Mouse (Mus musculus) liver, postnatal 0 days (tissue): ENCODE measurements around the gene Cmc4. TPM values are rescaled to one million over a fixed set of nuclear protein-coding genes. Genes with fewer than 3 reads are reported as not detected.

Experiments used
- ATAC-seq: fragments of 200-750 bp; cut with Nextera tagmentation; 2 replicates; pipeline ENCODE4 v1.8.0; 2017; ENCODE audit warnings: mild to moderate bottlenecking, moderate library complexity
- DNase-seq: peaks from one replicate; pipeline ENCODE4 v3.0.0-alpha.2; 2016
- H3K27ac ChIP-seq: fragments of 300-500 bp; sonication (generic); 2 replicates; pipeline ENCODE4 v1.5.1; 2014; ENCODE audit warnings: antibody characterized with exemption, moderate library complexity, mild to moderate bottlenecking, low read depth
- H3K27me3 ChIP-seq: fragments of 300-500 bp; sonication (generic); 2 replicates; pipeline ENCODE4 v1.6.1; 2014; ENCODE audit warnings: low read length, control low read depth, mixed read lengths; ENCODE audit not compliant: insufficient read depth
- H3K36me3 ChIP-seq: fragments of 300-500 bp; sonication (generic); replicated peaks from 2 replicates; pipeline ENCODE4 v1.6.1; 2014; ENCODE audit warnings: mild to moderate bottlenecking, control low read depth, low read length, moderate library complexity, mixed read lengths; ENCODE audit not compliant: insufficient read depth
- H3K4me1 ChIP-seq: fragments of 300-500 bp; sonication (generic); 2 replicates; pipeline ENCODE4 v1.6.1; 2014; ENCODE audit warnings: antibody characterized with exemption, mild to moderate bottlenecking, control low read depth; ENCODE audit not compliant: insufficient read depth
- H3K4me2 ChIP-seq: fragments of 300-500 bp; sonication (generic); 2 replicates; pipeline ENCODE4 v1.6.1; 2014; ENCODE audit warnings: low read depth, mild to moderate bottlenecking, low read length, moderate library complexity, mixed read lengths
- H3K4me3 ChIP-seq: fragments of 300-500 bp; sonication (generic); 2 replicates; pipeline ENCODE4 v1.5.1; 2014; ENCODE audit warnings: low read depth, low read length
- H3K9ac ChIP-seq: fragments of 300-500 bp; sonication (generic); replicated peaks from 2 replicates; pipeline ENCODE4 v1.6.1; 2014; ENCODE audit warnings: mild to moderate bottlenecking, moderate library complexity
- H3K9me3 ChIP-seq: fragments of 300-500 bp; sonication (generic); 2 replicates; pipeline ENCODE4 v1.6.1; 2016; ENCODE audit warnings: mild to moderate bottlenecking, control low read depth, low read length, mixed read lengths
- CTCF ChIP-seq: sonication (generic); IDR thresholded peaks from 2 replicates; pipeline ENCODE4 v1.5.1; 2016; ENCODE audit warnings: antibody characterized with exemption, low read depth
- EP300 ChIP-seq: IDR thresholded peaks from 2 replicates; pipeline ENCODE4 v1.6.1; 2016; ENCODE audit warnings: antibody characterized with exemption, low read depth, mild to moderate bottlenecking
- WGBS: fragments of 180-500 bp; shearing (Covaris S2); extraction: QIAGEN DNeasy Blood & Tissue Kit; methylation state at CpG from one replicate; pipeline ENCODE4 v1.1.7; 2014; ENCODE audit not compliant: insufficient replicate concordance; 5-methylcytosine and 5-hydroxymethylcytosine counted together
- polyA plus RNA-seq: library from polyadenylated mRNA; unstranded; fragments of >200 nt; fragmentation: Nextera tagmentation; extraction: Ambion mirVana; gene quantifications from 2 replicates; pipeline ENCODE4 v1.2.1, GENCODE M21; 2015

The Cmc4 gene
- 13.9 and 14.2 TPM in 2 replicates for polyA plus RNA-seq

- ATAC-seq = peak; percentile 99
- no peaks in the 10 kb centered on the region for H3K36me3 ChIP-seq
- H3K4me3 ChIP-seq = peak within 1 kb of the TSS; percentile 69
- H3K9me3 ChIP-seq = no peaks in the 10 kb centered on the region
- TF ChIP-seq EP300 (0 out of 2 replicates have a peak, but pooled peaks have one; percentile 5), CTCF (peak; percentile 29; the same call in 1 of the 2 replicates)
- H3K27ac ChIP-seq = peak within 1 kb of the TSS; percentile 93
- 15% methylated on average over 45 of the region's 52 CpGs for WGBS
- peak within 1 kb of the TSS; percentile 66 for H3K4me2 ChIP-seq
- no peaks in the 10 kb centered on the region for H3K4me1 ChIP-seq
- no peaks in the 10 kb centered on the region for H3K27me3 ChIP-seq
- DNase-seq = peak; percentile 91
- peak within 1 kb of the TSS; percentile 82 for H3K9ac ChIP-seq
These were observed at the start of gene Cmc4, which contains the start of the genes Mtcp1 and Brcc3 for GRCm38 (mm10) chrX:75415936-75416785. TSS of gene Cmc4 (minus strand) at chrX:75416584. TSS of gene Mtcp1 (minus strand) at chrX:75416588. TSS of gene Brcc3 (plus strand) at chrX:75416628.

- Histone ChIP-seq H3K9me3 (no peaks in the 10 kb centered on the region), H3K4me1 (no peaks in the 10 kb centered on the region), H3K36me3 (peaks cover 4% of the 10 kb centered on the region), H3K4me3 (no peak overlapping the region), H3K27ac (no peak overlapping the region), H3K4me2 (no peak overlapping the region), H3K27me3 (no peaks in the 10 kb centered on the region), H3K9ac (no peak overlapping the region)
- DNase-seq = no peak
- no peak for TF ChIP-seq CTCF
- no peak for TF ChIP-seq EP300
- 75% methylated on average over 1 of the region's 1 CpGs for WGBS
- ATAC-seq = no peak
These were observed 38.2 kb upstream of the Cmc4 start for GRCm38 (mm10) chrX:75454597-75454996.

GRCm38 (mm10) chrX:75409711-75410110 is 6.7 kb downstream of the Cmc4 start:
- ATAC-seq = no peak
- TF ChIP-seq CTCF (no peak), EP300 (no peak)
- 0 out of 2 replicates have a peak, but pooled peaks cover 2% of the 10 kb centered on the region for H3K36me3 ChIP-seq
- H3K4me1 ChIP-seq = no peaks in the 10 kb centered on the region
- H3K9ac ChIP-seq = no peak overlapping the region
- no peak overlapping the region for H3K27ac ChIP-seq
- DNase-seq = no peak
- H3K4me3 ChIP-seq = no peak overlapping the region
- no peaks in the 10 kb centered on the region for H3K27me3 ChIP-seq
- 80% methylated on average over 1 of the region's 1 CpGs for WGBS
- H3K9me3 ChIP-seq = no peaks in the 10 kb centered on the region
- no peak overlapping the region for H3K4me2 ChIP-seq

DNA sequence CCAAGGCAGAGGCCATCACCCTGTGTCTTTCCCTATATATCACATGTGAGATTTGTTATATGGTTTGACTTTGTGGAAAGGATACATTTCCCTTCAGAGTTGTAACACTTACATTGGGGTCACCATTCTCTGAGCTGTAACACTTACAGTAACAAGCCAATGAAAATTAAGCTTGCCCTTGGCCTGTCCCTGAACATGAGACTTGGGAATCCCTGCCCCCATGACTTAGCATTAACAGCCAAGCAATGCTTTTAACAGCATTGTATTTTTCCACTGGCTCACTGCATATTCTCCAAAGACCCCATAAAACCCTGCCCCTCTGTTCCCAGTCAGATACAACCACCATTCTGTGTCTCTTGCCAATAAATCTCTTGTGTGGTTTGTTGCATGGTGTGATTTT is 13.0 kb downstream of the Cmc4 start:
- no peak overlapping the region for H3K4me2 ChIP-seq
- H3K27me3 ChIP-seq = no peaks in the 10 kb centered on the region
- no peaks in the 10 kb centered on the region; the same call in 1 of the 2 replicates for H3K36me3 ChIP-seq
- no peak overlapping the region for H3K9ac ChIP-seq
- H3K4me1 ChIP-seq = no peaks in the 10 kb centered on the region
- H3K27ac ChIP-seq = peak overlapping the region; percentile 72
- no peak for TF ChIP-seq CTCF
- no peak for TF ChIP-seq EP300
- ATAC-seq (no peak), DNase-seq (no peak)
- H3K4me3 ChIP-seq = no peak overlapping the region
- H3K9me3 ChIP-seq = no peaks in the 10 kb centered on the region

- peak; percentile 12 for DNase-seq
- WGBS = 35% methylated on average over 2 of the region's 2 CpGs
- ATAC-seq = peak; percentile 96
- no peak overlapping the region for H3K4me2 ChIP-seq
- peak overlapping the region; percentile 72 for H3K27ac ChIP-seq
- H3K9me3 ChIP-seq = no peaks in the 10 kb centered on the region
- no peaks in the 10 kb centered on the region for H3K4me1 ChIP-seq
- H3K36me3 ChIP-seq = no peaks in the 10 kb centered on the region; the same call in 1 of the 2 replicates
- H3K4me3 ChIP-seq = no peak overlapping the region
- H3K27me3 ChIP-seq = no peaks in the 10 kb centered on the region
- TF ChIP-seq CTCF (no peak), EP300 (peak; percentile 91)
- H3K9ac ChIP-seq = no peak overlapping the region
These were observed 13.7 kb downstream of the Cmc4 start for GRCm38 (mm10) chrX:75402668-75403067.

- H3K27me3 ChIP-seq = no peaks in the 10 kb centered on the region
- TF ChIP-seq EP300 (no peak), CTCF (no peak)
- no peak overlapping the region for H3K4me3 ChIP-seq
- H3K27ac ChIP-seq = no peak overlapping the region
- WGBS = 86% methylated on average over 1 of the region's 1 CpGs
- ATAC-seq (no peak), DNase-seq (no peak)
- H3K9ac ChIP-seq = no peak overlapping the region
- H3K4me1 ChIP-seq = no peaks in the 10 kb centered on the region
- no peak overlapping the region for H3K4me2 ChIP-seq
- no peaks in the 10 kb centered on the region for H3K9me3 ChIP-seq
- peaks cover 5% of the 10 kb centered on the region; the same call in 1 of the 2 replicates for H3K36me3 ChIP-seq
These were observed 16.9 kb downstream of the Cmc4 start for GRCm38 (mm10) chrX:75399471-75399870.
